Mouse (Mus musculus) liver, embryonic 15.5 days (tissue): Measurements from ENCODE around the gene Nol3. TPM values are rescaled to one million over a fixed set of nuclear protein-coding genes. Genes with fewer than 3 reads are reported as not detected.

Source experiments
- ATAC-seq: fragments of 200-750 bp; cut with Nextera tagmentation; 2 replicates; pipeline ENCODE4 v1.8.0; 2017; ENCODE audit warnings: moderate number of reproducible peaks, mild to moderate bottlenecking, moderate library complexity; ENCODE audit not compliant: insufficient read depth
- H3K27ac ChIP-seq: fragments of 300-500 bp; sonication (generic); replicated peaks from 2 replicates; pipeline ENCODE4 v1.5.1; 2015; ENCODE audit warnings: mild to moderate bottlenecking, inconsistent platforms
- H3K27me3 ChIP-seq: fragments of 300-500 bp; sonication (generic); 2 replicates; pipeline ENCODE4 v1.6.1; 2015; ENCODE audit warnings: mild to moderate bottlenecking, inconsistent platforms
- H3K36me3 ChIP-seq: fragments of 300-500 bp; sonication (generic); replicated peaks from 2 replicates; pipeline ENCODE4 v1.6.1; 2015; ENCODE audit warnings: moderate library complexity, mild to moderate bottlenecking, inconsistent platforms
- H3K4me1 ChIP-seq: fragments of 300-500 bp; sonication (generic); replicated peaks from 2 replicates; pipeline ENCODE4 v1.6.1; 2015; ENCODE audit warnings: inconsistent platforms
- H3K4me2 ChIP-seq: fragments of 300-500 bp; sonication (generic); 2 replicates; pipeline ENCODE4 v1.6.1; 2015; ENCODE audit warnings: moderate library complexity, mild to moderate bottlenecking, inconsistent platforms
- H3K4me3 ChIP-seq: fragments of 300-500 bp; sonication (generic); replicated peaks from 2 replicates; pipeline ENCODE4 v1.5.1; 2015; ENCODE audit warnings: mild to moderate bottlenecking, inconsistent platforms
- H3K9ac ChIP-seq: fragments of 300-500 bp; sonication (generic); 2 replicates; pipeline ENCODE4 v1.6.1; 2015; ENCODE audit warnings: moderate library complexity, mild to moderate bottlenecking, inconsistent platforms
- H3K9me3 ChIP-seq: fragments of 300-500 bp; sonication (generic); replicated peaks from 2 replicates; pipeline ENCODE4 v1.6.1; 2016; ENCODE audit warnings: inconsistent platforms
- WGBS: fragments of 180-500 bp; shearing (Covaris S2); methylation state at CpG from one replicate; pipeline ENCODE4 v1.1.7; 2015; ENCODE audit warnings: mixed read lengths; ENCODE audit not compliant: insufficient replicate concordance; 5-methylcytosine and 5-hydroxymethylcytosine counted together
- polyA plus RNA-seq: library from polyadenylated mRNA; unstranded; fragments of >200 nt; fragmentation: Nextera tagmentation; extraction: Ambion mirVana; gene quantifications from 2 replicates; pipeline ENCODE4 v1.2.1, GENCODE M21; 2015

Gene Nol3
- polyA plus RNA-seq, 1 experiment from 2014 or later = 0.30 TPM

GRCm38 (mm10) chr8:105254152-105254965 lies 21.6 kb upstream of the Nol3 start:
- peak overlapping the region; percentile 84 for H3K27ac ChIP-seq
- peak overlapping the region; percentile 66 for H3K9ac ChIP-seq
- peaks cover 42% of the 10 kb centered on the region for H3K27me3 ChIP-seq
- H3K36me3 ChIP-seq = peaks cover 44% of the 10 kb centered on the region
- H3K4me2 ChIP-seq = peak overlapping the region; percentile 100
- under 1% methylated on average over 74 of the region's 74 CpGs for WGBS
- H3K4me1 ChIP-seq = peaks cover 49% of the 10 kb centered on the region
- H3K4me3 ChIP-seq = peak overlapping the region; percentile 74
- ATAC-seq = peak; percentile 94
- no peaks in the 10 kb centered on the region for H3K9me3 ChIP-seq

GRCm38 (mm10) chr8:105254966-105255350 lies 21.0 kb upstream of the Nol3 start, which contains the start of gene B3gnt9:
Gene B3gnt9 (minus strand): TSS chr8:105255153.
- Histone ChIP-seq H3K4me2 (peak within 1 kb of the TSS; percentile 100), H3K27me3 (peaks cover 48% of the 10 kb centered on the region), H3K4me3 (peak within 1 kb of the TSS; percentile 74), H3K4me1 (peaks cover 55% of the 10 kb centered on the region), H3K27ac (peak within 1 kb of the TSS; percentile 84), H3K9ac (peak within 1 kb of the TSS; percentile 66), H3K36me3 (peaks cover 38% of the 10 kb centered on the region), H3K9me3 (no peaks in the 10 kb centered on the region)
- ATAC-seq = peak; percentile 92
- WGBS = 2% methylated on average over 14 of the region's 14 CpGs

- H3K9ac ChIP-seq = no peak overlapping the region
- H3K4me1 ChIP-seq = peaks cover 73% of the 10 kb centered on the region
- H3K4me2 ChIP-seq = no peak overlapping the region
- WGBS = 70% methylated on average over 7 of the region's 7 CpGs
- peaks cover 70% of the 10 kb centered on the region for H3K27me3 ChIP-seq
- peaks cover 13% of the 10 kb centered on the region for H3K36me3 ChIP-seq
- no peak overlapping the region for H3K4me3 ChIP-seq
- no peak overlapping the region for H3K27ac ChIP-seq
- ATAC-seq = no peak
- H3K9me3 ChIP-seq = no peaks in the 10 kb centered on the region
Observed at GRCm38 (mm10) chr8:105257318-105258114, 18.4 kb upstream of the Nol3 start.

- WGBS = 17% methylated on average over 55 of the region's 55 CpGs
- no peaks in the 10 kb centered on the region for H3K9me3 ChIP-seq
- H3K4me3 ChIP-seq = peak overlapping the region; percentile 42
- H3K27me3 ChIP-seq = peaks cover 85% of the 10 kb centered on the region
- peaks cover 71% of the 10 kb centered on the region for H3K4me1 ChIP-seq
- peak overlapping the region; percentile 78 for H3K4me2 ChIP-seq
- H3K36me3 ChIP-seq = no peaks in the 10 kb centered on the region
- no peak overlapping the region; the same call in 1 of the 2 replicates for H3K9ac ChIP-seq
- no peak for ATAC-seq
- no peak overlapping the region for H3K27ac ChIP-seq
Observed at GRCm38 (mm10) chr8:105258911-105259720, 16.8 kb upstream of the Nol3 start.

- Histone ChIP-seq H3K9ac (no peak overlapping the region; the same call in 1 of the 2 replicates), H3K27me3 (peaks cover 89% of the 10 kb centered on the region), H3K4me1 (peaks cover 71% of the 10 kb centered on the region), H3K9me3 (no peaks in the 10 kb centered on the region), H3K27ac (no peak overlapping the region), H3K4me3 (peak overlapping the region; percentile 42), H3K4me2 (peak overlapping the region; percentile 78), H3K36me3 (no peaks in the 10 kb centered on the region)
- no peak for ATAC-seq
- WGBS = 2% methylated on average over 30 of the region's 30 CpGs
Observed at GRCm38 (mm10) chr8:105259721-105260320, 16.1 kb upstream of the Nol3 start.

GRCm38 (mm10) chr8:105260371-105261099 lies 15.4 kb upstream of the Nol3 start:
- Histone ChIP-seq H3K4me3 (no peak overlapping the region), H3K9me3 (no peaks in the 10 kb centered on the region), H3K36me3 (no peaks in the 10 kb centered on the region), H3K4me1 (peaks cover 71% of the 10 kb centered on the region), H3K27me3 (peaks cover 90% of the 10 kb centered on the region), H3K27ac (no peak overlapping the region), H3K9ac (no peak overlapping the region), H3K4me2 (0 out of 2 replicates have a peak overlapping the region, but pooled peaks have one; percentile 78)
- 69% methylated on average over 7 of the region's 7 CpGs for WGBS
- ATAC-seq = no peak

- H3K4me3 ChIP-seq = no peak overlapping the region
- H3K4me1 ChIP-seq = peaks cover 63% of the 10 kb centered on the region
- H3K27me3 ChIP-seq = peaks cover 91% of the 10 kb centered on the region
- no peaks in the 10 kb centered on the region for H3K36me3 ChIP-seq
- no peak for ATAC-seq
- no peak overlapping the region for H3K4me2 ChIP-seq
- WGBS = 57% methylated on average over 12 of the region's 12 CpGs
- no peak overlapping the region for H3K27ac ChIP-seq
- H3K9me3 ChIP-seq = no peaks in the 10 kb centered on the region
- no peak overlapping the region for H3K9ac ChIP-seq
Observed at GRCm38 (mm10) chr8:105261326-105261980, 14.5 kb upstream of the Nol3 start.

GRCm38 (mm10) chr8:105263244-105263912 lies 12.6 kb upstream of the Nol3 start:
- H3K27ac ChIP-seq = no peak overlapping the region
- H3K9ac ChIP-seq = peak overlapping the region; percentile 80; the same call in 1 of the 2 replicates
- WGBS = 40% methylated on average over 16 of the region's 16 CpGs
- H3K9me3 ChIP-seq = no peaks in the 10 kb centered on the region
- H3K27me3 ChIP-seq = peaks cover 93% of the 10 kb centered on the region
- H3K4me3 ChIP-seq = peak overlapping the region; percentile 74
- H3K4me1 ChIP-seq = peaks cover 66% of the 10 kb centered on the region
- H3K36me3 ChIP-seq = no peaks in the 10 kb centered on the region
- H3K4me2 ChIP-seq = peak overlapping the region; percentile 97
- no peak for ATAC-seq
